Mouse (Mus musculus): ENCODE results near the gene Abhd16a. TPM values are rescaled to one million over a fixed set of nuclear protein-coding genes. Genes with fewer than 3 reads are reported as not detected.
"Not testable (repeated sequence)": the region's sequence is repeated elsewhere in the genome, so short reads cannot be mapped to it uniquely, and the experiment has no call there.

Gene Abhd16a
- total RNA-seq, 2 experiments from 2014 or later, result 47.9 to 57.5 TPM

DNA sequence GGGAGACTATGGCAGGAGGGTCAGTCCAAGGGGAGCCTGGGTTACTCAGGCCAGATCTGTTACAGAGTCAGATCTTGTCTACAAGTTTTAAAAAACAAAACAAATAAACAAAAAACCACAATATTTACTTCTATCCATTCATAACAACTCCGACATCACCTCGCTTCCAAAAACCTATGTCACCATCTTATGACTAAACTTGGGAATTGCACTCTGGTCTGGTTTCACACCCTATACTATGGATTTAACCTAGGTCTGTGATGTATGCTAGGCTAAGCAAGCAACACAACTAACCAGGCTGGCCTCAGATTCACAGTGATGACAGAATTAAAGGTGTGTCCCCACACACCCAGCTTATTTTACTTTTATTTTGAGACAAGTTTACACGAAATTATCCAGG is 17.5 kb downstream of the Abhd16a start:
- intact Hi-C loops (cut with DNase I), result loop anchor here (1.0 kb wide), 1 partner anchor 85 kb away; no protein-coding TSS in a partner anchor
- no peak for DNase-seq (ENCODE audit: low spot score)

DNA sequence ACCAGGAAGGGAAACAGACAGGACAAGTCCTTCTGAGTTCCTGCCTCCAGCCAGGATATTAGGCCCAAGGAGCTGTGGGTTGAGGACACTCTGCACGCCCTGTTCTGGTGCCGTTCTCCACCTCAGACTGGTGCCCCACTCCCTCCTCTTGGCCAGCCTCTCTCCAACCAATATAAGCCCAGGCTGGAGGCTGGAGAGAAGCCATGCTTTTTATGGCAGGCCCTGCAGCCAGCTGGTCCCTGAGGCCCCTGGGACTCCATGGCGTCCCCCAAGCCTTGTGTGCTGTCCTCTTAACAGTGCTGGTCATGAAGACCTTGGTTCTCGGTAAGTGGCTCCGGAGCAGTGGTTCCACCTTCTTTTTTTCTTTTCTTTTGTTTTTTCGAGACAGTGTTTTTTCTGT is 19.0 kb downstream of the Abhd16a start, which contains the start of gene Ly6g5c:
Ly6g5c (plus strand) TSS at position 183 of the 400 bp plus-strand sequence.
- intact Hi-C loops (cut with DNase I), result no loop called here
- DNase-seq (ENCODE audit: low spot score), result no peak

DNA sequence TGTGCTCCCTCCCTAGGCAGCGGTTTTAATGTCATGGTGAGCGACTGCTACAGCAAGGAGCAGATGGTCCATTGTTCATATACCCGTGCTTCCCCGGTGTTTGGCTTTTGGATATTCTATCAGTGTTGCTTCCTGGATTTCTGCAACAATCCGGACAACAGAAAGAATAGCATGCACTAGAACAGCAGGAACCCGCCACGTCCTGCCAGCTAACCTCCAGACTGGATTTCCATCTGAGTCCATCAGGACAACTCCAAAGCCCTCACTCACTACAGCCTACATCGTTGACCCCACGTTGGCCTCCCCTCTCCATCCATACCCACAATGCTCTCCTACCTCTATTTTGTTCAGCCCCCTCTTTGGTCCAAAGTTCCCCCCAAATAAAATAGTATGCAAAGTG is 22.7 kb downstream of the Abhd16a start:
- intact Hi-C loops (cut with DNase I), result no loop called here
- no peak for DNase-seq (ENCODE audit: low spot score)

DNA sequence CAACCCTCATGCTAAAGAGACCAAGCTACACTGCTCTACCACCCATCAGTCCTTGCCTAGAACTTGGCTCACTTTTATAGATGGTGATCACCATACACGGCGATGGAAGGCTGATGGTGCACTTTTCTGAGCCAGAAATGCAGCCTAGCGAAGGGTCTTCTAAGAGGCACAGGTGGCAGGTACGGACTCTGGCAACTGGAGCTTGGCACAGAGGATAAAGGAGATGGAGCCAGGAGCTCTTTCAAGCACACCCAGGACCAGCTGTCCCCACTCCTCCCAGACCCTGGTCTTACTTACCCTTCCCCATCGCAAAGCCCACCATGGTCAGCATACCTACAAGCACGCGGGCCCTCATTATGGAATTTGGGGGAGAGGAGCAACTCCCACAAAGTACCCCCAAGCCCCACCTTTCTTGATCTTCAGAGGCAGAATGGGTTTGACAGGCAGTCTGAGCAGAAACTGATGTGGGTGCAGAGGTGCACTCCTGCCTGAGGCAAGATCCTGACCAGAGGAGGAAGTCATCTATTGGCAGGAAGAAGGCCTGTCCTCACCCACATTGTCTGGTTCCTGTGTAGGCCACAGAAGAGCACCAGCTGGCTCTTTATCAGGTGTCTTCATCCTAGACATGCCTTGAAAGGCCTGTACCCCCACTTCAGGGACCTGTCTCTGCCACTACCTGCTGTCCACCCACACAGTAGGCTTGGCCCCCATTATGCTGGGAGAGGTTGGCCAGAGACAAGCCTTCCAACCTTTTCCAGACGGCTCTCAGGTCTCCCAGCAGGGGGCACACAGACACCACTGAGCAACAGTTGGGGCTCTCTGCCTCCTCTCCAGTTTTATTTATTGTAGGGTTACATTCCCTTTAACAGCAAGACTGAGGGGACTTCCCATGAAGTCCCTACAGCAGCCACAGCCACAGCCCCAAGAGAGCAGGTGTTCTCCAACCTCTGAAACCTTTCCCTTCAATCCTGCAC is 26.3 kb downstream of the Abhd16a start, which contains the start of gene Ly6g5b:
Ly6g5b (minus strand) TSS at position 383 of the 974 bp plus-strand sequence.
- intact Hi-C loops (cut with DNase I), result no loop called here
- no peak for DNase-seq (ENCODE audit: low spot score)

GRCm38 (mm10) chr17:35120745-35121142 is 31.7 kb downstream of the Abhd16a start:
- no peak for DNase-seq (ENCODE audit: low spot score)
- intact Hi-C loops (cut with DNase I), result loop anchor here (5.0 kb wide), 2 partner anchors 42 to 117 kb away; partner anchors contain the start of genes Nfkbil1 and Prrc2a

DNA sequence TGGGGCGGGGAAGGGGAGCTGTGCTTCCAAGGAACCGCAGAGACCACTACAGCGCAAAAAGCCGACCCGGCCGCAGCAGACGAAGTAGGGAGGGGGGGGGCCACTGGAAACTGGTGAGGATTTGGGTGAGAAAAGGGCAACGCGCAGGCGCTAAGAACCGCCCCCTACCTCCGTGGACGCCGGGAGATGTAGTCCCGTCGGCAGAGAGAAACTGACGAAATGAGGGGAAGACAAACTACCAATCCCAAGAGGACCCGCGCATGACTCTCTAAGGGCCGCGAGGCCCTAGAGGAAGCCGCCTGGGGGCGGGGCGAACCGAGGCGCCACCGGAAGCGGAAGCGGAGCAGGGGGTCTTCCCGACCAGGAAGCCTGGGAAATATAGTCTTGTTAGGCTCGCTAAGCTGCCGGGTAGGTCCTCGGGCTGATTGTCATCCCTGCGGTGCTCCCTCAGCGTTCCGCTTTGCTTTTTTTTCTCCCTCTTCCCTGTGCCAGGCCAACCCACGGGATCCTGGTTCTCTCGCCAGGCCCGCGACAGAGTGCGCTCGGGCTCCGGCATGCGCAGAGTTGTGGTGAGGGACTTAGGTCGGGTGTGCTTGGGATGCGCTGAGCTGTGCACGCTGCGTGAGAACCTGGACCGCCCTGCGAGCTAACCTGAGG is 32.2 kb downstream of the Abhd16a start, which contains the start of gene Gpank1:
Gpank1 (plus strand) TSS at position 313 of the 657 bp plus-strand sequence.
- intact Hi-C loops (cut with DNase I), result loop anchor here (5.0 kb wide), 2 partner anchors 41 to 116 kb away; partner anchors contain the start of genes Nfkbil1 and Prrc2a
- DNase-seq (ENCODE audit: low spot score), result peak; percentile 98

- no peak for DNase-seq (ENCODE audit: low spot score)
- intact Hi-C loops (cut with DNase I), result loop anchor here (5.0 kb wide), 2 partner anchors 40 to 115 kb away; partner anchors contain the start of genes Nfkbil1 and Prrc2a
Observed at GRCm38 (mm10) chr17:35121871-35122303, 32.8 kb downstream of the Abhd16a start, which contains the start of gene Csnk2b. TSS of gene Csnk2b (minus strand) at chr17:35122053.

DNA sequence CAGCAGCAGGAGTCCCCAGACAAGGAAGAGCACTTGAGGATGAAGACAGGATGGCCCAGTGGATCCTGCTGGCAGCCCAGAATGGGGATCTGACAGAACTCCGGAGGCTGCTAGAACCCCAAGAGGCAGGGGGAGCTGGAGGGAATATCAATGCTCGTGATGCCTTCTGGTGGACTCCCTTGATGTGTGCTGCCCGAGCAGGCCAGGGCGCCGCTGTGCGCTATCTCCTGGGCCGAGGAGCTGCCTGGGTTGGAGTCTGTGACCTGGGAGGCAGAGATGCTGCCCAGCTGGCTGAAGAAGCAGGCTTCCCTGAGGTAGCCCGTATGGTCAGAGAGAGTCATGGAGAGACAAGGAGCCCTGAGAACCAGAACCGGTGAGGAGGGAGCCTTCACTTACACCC is 34.2 kb downstream of the Abhd16a start:
- DNase-seq (ENCODE audit: low spot score), result not testable (repeated sequence)
- intact Hi-C loops (cut with DNase I), result loop anchor here (5.0 kb wide), 2 partner anchors 39 to 114 kb away; partner anchors contain the start of genes Nfkbil1 and Prrc2a

DNA sequence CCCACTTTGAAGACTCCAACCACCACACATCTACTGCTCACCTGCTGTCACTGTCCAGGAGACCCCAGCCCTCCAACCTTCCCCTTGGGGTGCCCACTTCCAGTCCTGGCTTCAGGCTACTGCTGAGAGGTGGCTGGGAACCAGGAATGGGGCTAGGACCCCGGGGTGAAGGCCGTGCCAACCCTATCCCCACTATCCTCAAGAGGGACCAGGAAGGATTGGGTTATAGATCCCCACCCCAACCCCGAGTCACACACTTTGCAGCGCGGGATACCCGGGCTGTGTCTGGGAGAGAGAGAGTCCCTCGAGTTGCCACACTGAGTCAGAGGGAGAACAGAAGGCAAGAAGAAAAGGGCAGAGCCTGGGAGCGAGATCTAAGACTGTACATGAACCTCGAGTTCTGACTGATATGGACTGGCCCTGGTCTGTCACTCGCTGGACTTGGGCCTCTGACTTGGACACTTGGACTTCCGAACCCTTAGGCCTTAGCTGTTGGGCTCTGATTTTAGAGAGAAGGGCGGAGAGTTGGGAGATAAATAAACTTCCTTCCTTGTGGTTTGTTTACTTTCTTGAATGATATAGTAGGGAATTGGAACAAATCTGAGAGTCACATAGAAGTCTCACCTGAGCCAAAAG is 35.3 kb downstream of the Abhd16a start:
- intact Hi-C loops (cut with DNase I), result loop anchor here (5.0 kb wide), 2 partner anchors 38 to 113 kb away; partner anchors contain the start of genes Nfkbil1 and Prrc2a
- DNase-seq (ENCODE audit: low spot score), result not testable (repeated sequence)

DNA sequence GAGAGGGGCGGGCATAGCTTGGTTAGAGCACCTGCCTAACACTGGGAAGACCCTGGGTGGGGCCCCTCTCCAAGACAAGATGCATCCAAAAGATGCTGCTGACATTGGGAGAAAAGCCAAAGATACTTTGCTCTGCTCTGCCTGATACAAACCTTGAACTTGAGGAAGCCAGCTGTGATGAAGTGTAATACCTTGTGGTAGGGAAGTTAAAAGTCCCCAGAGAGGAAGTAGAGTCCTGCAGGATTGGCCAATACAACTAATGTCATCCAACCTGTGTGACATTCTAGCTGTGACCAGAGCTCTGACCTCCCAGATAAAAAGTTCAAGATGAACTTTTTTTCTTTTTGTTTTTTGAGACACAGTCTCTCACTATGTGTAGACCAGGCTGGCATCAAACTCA is 36.0 kb downstream of the Abhd16a start:
- intact Hi-C loops (cut with DNase I), result no loop called here
- DNase-seq (ENCODE audit: low spot score), result no peak

GRCm38 (mm10) chr17:35125578-35125977 is 36.5 kb downstream of the Abhd16a start:
- intact Hi-C loops (cut with DNase I), result no loop called here
- DNase-seq (ENCODE audit: low spot score), result no peak

DNA sequence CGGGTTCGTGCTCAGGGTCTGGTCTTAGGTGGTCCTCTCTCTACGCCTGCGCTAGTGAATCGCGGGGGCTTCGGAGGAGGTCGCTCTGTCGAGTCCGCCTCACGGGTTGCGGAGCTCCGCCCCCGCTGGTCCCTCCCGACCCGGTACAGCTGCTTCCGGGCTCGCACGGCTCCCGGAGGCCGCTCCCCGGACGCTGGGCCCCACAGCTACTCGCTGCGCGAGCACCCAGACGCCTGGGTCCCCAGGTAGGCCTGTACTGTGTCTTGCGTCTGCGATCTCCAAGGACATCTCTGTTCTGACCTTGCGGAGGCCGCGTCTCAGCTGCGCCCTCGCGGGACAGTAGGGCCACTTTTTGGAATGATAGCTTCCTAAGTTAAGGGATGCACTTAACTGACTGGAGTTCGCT is 37.1 kb downstream of the Abhd16a start, which contains the start of gene D17H6S53E:
D17H6S53E (plus strand) TSS at position 168 of the 406 bp plus-strand sequence.
- intact Hi-C loops (cut with DNase I), result no loop called here
- peak; percentile 67 for DNase-seq (ENCODE audit: low spot score)

- intact Hi-C loops (cut with DNase I), result no loop called here
- no peak for DNase-seq (ENCODE audit: low spot score)
Observed at GRCm38 (mm10) chr17:35127017-35127416, 38.0 kb downstream of the Abhd16a start.

GRCm38 (mm10) chr17:35128996-35129395 is 39.9 kb downstream of the Abhd16a start:
- intact Hi-C loops (cut with DNase I), result no loop called here
- no peak for DNase-seq (ENCODE audit: low spot score)

- DNase-seq (ENCODE audit: low spot score), result no peak
- intact Hi-C loops (cut with DNase I), result no loop called here
Observed at GRCm38 (mm10) chr17:35131038-35131437, 42.0 kb downstream of the Abhd16a start.

DNA sequence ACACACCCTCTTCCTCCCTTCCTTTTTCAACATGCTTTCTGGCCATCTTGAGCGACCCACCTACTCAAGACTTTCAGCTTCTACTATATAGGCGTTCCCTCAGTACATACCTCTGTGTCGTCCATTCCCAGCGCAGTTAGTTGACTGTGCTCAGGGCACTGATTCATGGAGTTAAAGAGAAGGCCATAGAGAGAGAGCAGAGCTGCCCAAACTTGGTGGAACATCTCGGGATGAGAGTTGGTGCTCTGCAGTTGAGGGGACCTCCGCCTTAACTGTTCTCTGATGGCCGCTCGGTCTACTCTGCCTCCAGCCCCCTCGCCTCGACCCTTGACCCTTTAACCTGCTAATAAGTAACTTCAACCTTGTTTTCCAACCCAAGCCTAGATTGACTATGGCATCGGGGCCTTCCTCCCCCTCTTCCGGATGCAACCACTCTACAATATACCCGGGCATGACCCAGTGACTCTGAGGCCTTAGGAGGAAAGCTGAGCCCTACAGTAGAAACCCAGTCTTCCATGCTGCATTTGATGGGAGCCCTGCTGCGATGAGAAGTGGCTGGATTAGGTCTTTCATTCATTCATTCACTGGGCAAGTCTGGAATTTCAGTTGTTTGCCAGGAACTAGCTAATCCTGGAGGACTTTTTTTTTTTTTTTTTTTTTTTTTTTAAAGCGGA is 42.6 kb downstream of the Abhd16a start, which contains the start of gene Apom:
Apom (minus strand) TSS at position 551 of the 674 bp plus-strand sequence.
- intact Hi-C loops (cut with DNase I), result no loop called here
- no peak for DNase-seq (ENCODE audit: low spot score)

GRCm38 (mm10) chr17:35132174-35132560 is 43.1 kb downstream of the Abhd16a start:
- intact Hi-C loops (cut with DNase I), result no loop called here
- no peak for DNase-seq (ENCODE audit: low spot score)

DNA sequence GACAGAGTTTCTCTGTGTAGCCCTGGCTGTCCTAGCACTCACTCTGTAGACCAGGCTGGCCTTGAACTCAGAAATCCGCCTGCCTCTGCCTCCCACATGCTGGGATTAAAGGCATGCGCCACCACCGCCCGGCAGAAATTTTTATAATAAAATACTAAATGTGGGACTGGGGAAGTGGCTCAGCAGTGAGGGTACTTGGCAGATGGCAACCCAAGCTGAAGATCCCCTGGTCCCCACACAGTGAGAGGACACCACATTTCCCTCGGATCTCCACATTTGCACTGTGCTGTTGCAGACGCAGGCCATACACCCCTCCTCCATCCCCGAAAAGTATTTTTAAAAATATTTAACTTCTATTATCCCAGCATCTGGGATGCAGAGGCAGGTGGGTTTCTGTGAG is 44.5 kb downstream of the Abhd16a start:
- intact Hi-C loops (cut with DNase I), result no loop called here
- DNase-seq (ENCODE audit: low spot score), result no peak

All from heart, postnatal 25 days (tissue).